Mouse (Mus musculus) hindbrain, embryonic 13.5 days (tissue): ENCODE results near the gene Usf3. TPM values are rescaled to one million over a fixed set of nuclear protein-coding genes. Genes with fewer than 3 reads are reported as not detected.

ENCODE experiments used
- ATAC-seq: fragments of 200-750 bp; cut with Nextera tagmentation; 2 replicates; pipeline ENCODE4 v1.8.0; 2017; ENCODE audit warnings: moderate TSS enrichment; ENCODE audit not compliant: low FRiP score
- H3K27ac ChIP-seq: fragments of 300-500 bp; sonication (generic); 2 replicates; pipeline ENCODE4 v1.5.1; 2015; ENCODE audit warnings: inconsistent platforms, mild to moderate bottlenecking, moderate library complexity
- H3K27me3 ChIP-seq: fragments of 300-500 bp; sonication (generic); 2 replicates; pipeline ENCODE4 v1.6.1; 2015; ENCODE audit warnings: mild to moderate bottlenecking, inconsistent platforms
- H3K36me3 ChIP-seq: fragments of 300-500 bp; sonication (generic); 2 replicates; pipeline ENCODE4 v1.6.1; 2015; ENCODE audit warnings: mild to moderate bottlenecking, inconsistent platforms
- H3K4me1 ChIP-seq: fragments of 300-500 bp; sonication (generic); replicated peaks from 2 replicates; pipeline ENCODE4 v1.6.1; 2015; ENCODE audit warnings: inconsistent platforms
- H3K4me2 ChIP-seq: fragments of 300-500 bp; sonication (generic); 2 replicates; pipeline ENCODE4 v1.6.1; 2015; ENCODE audit warnings: inconsistent platforms, mild to moderate bottlenecking, moderate library complexity
- H3K4me3 ChIP-seq: fragments of 300-500 bp; sonication (generic); 2 replicates; pipeline ENCODE4 v1.5.1; 2015; ENCODE audit warnings: mild to moderate bottlenecking, inconsistent platforms
- H3K9ac ChIP-seq: fragments of 300-500 bp; sonication (generic); 2 replicates; pipeline ENCODE4 v1.6.1; 2015; ENCODE audit warnings: mild to moderate bottlenecking, inconsistent platforms
- H3K9me3 ChIP-seq: fragments of 300-500 bp; sonication (generic); 2 replicates; pipeline ENCODE4 v1.6.1; 2016; ENCODE audit warnings: inconsistent platforms
- WGBS: fragments of 180-500 bp; shearing (Covaris S2); methylation state at CpG from one replicate; pipeline ENCODE4 v1.1.7; 2015; 5-methylcytosine and 5-hydroxymethylcytosine counted together
- polyA plus RNA-seq: library from polyadenylated mRNA; unstranded; fragments of >200 nt; fragmentation: Nextera tagmentation; extraction: Ambion mirVana; gene quantifications from 2 replicates; pipeline ENCODE4 v1.2.1, GENCODE M21; 2015

Usf3 gene
- polyA plus RNA-seq, 1 experiment from 2014 or later: 2.6 TPM

GRCm38 (mm10) chr16:44249985-44250384 lies 76.9 kb downstream of the Usf3 start:
- WGBS: 94% methylated on average over 10 of the region's 10 CpGs
- no peak for ATAC-seq
- no peak overlapping the region for H3K9ac ChIP-seq
- H3K4me3 ChIP-seq: no peak overlapping the region
- no peaks in the 10 kb centered on the region for H3K4me1 ChIP-seq
- H3K27ac ChIP-seq: no peak overlapping the region
- H3K9me3 ChIP-seq: no peaks in the 10 kb centered on the region
- H3K27me3 ChIP-seq: no peaks in the 10 kb centered on the region; the same call in 1 of the 2 replicates
- no peak overlapping the region for H3K4me2 ChIP-seq
- H3K36me3 ChIP-seq: no peaks in the 10 kb centered on the region

GRCm38 (mm10) chr16:44252735-44253134 lies 79.7 kb downstream of the Usf3 start:
- Histone ChIP-seq H3K4me1 (no peaks in the 10 kb centered on the region), H3K36me3 (no peaks in the 10 kb centered on the region), H3K9ac (no peak overlapping the region), H3K9me3 (no peaks in the 10 kb centered on the region), H3K4me2 (no peak overlapping the region), H3K27me3 (no peaks in the 10 kb centered on the region; the same call in 1 of the 2 replicates), H3K27ac (no peak overlapping the region), H3K4me3 (no peak overlapping the region)
- 94% methylated on average over 3 of the region's 3 CpGs for WGBS
- ATAC-seq: no peak

GRCm38 (mm10) chr16:44253797-44254634 lies 81.0 kb downstream of the Usf3 start:
- no peak for ATAC-seq
- Histone ChIP-seq H3K27ac (no peak overlapping the region), H3K27me3 (no peaks in the 10 kb centered on the region; the same call in 1 of the 2 replicates), H3K4me3 (no peak overlapping the region), H3K36me3 (no peaks in the 10 kb centered on the region), H3K9ac (no peak overlapping the region), H3K4me1 (no peaks in the 10 kb centered on the region), H3K4me2 (no peak overlapping the region), H3K9me3 (no peaks in the 10 kb centered on the region)
- WGBS: 79% methylated on average over 7 of the region's 7 CpGs

- Histone ChIP-seq H3K27ac (no peak overlapping the region), H3K9ac (no peak overlapping the region), H3K36me3 (no peaks in the 10 kb centered on the region), H3K9me3 (no peaks in the 10 kb centered on the region), H3K4me2 (no peak overlapping the region), H3K4me3 (no peak overlapping the region), H3K4me1 (no peaks in the 10 kb centered on the region), H3K27me3 (no peaks in the 10 kb centered on the region; the same call in 1 of the 2 replicates)
- no peak for ATAC-seq
- 84% methylated on average over 7 of the region's 7 CpGs for WGBS
Measured at GRCm38 (mm10) chr16:44254698-44255097, 81.7 kb downstream of the Usf3 start.

- H3K27me3 ChIP-seq: no peaks in the 10 kb centered on the region; the same call in 1 of the 2 replicates
- H3K9me3 ChIP-seq: no peaks in the 10 kb centered on the region
- no peak overlapping the region for H3K4me2 ChIP-seq
- no peaks in the 10 kb centered on the region for H3K4me1 ChIP-seq
- no peak overlapping the region for H3K9ac ChIP-seq
- no peak for ATAC-seq
- no peaks in the 10 kb centered on the region for H3K36me3 ChIP-seq
- H3K27ac ChIP-seq: no peak overlapping the region
- no peak overlapping the region for H3K4me3 ChIP-seq
- 93% methylated on average over 3 of the region's 3 CpGs for WGBS
Measured at GRCm38 (mm10) chr16:44257476-44257875, 84.4 kb downstream of the Usf3 start.

GRCm38 (mm10) chr16:44264916-44265315 lies 91.9 kb downstream of the Usf3 start:
- Histone ChIP-seq H3K36me3 (no peaks in the 10 kb centered on the region), H3K9me3 (no peaks in the 10 kb centered on the region), H3K4me2 (no peak overlapping the region), H3K4me3 (no peak overlapping the region), H3K27ac (no peak overlapping the region), H3K27me3 (no peaks in the 10 kb centered on the region), H3K9ac (no peak overlapping the region), H3K4me1 (no peaks in the 10 kb centered on the region)
- 45% methylated on average over 2 of the region's 2 CpGs for WGBS
- ATAC-seq: no peak

- H3K27ac ChIP-seq: no peak overlapping the region
- H3K9ac ChIP-seq: no peak overlapping the region
- H3K27me3 ChIP-seq: no peaks in the 10 kb centered on the region
- no peaks in the 10 kb centered on the region for H3K36me3 ChIP-seq
- H3K4me2 ChIP-seq: no peak overlapping the region
- no peaks in the 10 kb centered on the region for H3K4me1 ChIP-seq
- no peaks in the 10 kb centered on the region for H3K9me3 ChIP-seq
- H3K4me3 ChIP-seq: no peak overlapping the region
- 85% methylated on average over 6 of the region's 6 CpGs for WGBS
- ATAC-seq: no peak
Measured at GRCm38 (mm10) chr16:44265562-44265961, 92.5 kb downstream of the Usf3 start.

- no peaks in the 10 kb centered on the region for H3K27me3 ChIP-seq
- H3K36me3 ChIP-seq: no peaks in the 10 kb centered on the region
- no peaks in the 10 kb centered on the region for H3K9me3 ChIP-seq
- ATAC-seq: no peak
- no peak overlapping the region for H3K9ac ChIP-seq
- H3K4me3 ChIP-seq: no peak overlapping the region
- no peak overlapping the region for H3K4me2 ChIP-seq
- 92% methylated on average over 7 of the region's 7 CpGs for WGBS
- no peak overlapping the region for H3K27ac ChIP-seq
- H3K4me1 ChIP-seq: no peaks in the 10 kb centered on the region
Measured at GRCm38 (mm10) chr16:44268541-44269215, 95.6 kb downstream of the Usf3 start.

GRCm38 (mm10) chr16:44269578-44269977 lies 96.5 kb downstream of the Usf3 start:
- no peaks in the 10 kb centered on the region for H3K9me3 ChIP-seq
- H3K4me2 ChIP-seq: no peak overlapping the region
- WGBS: 85% methylated on average over 6 of the region's 6 CpGs

GRCm38 (mm10) chr16:44270606-44271005 lies 97.6 kb downstream of the Usf3 start:
- Histone ChIP-seq H3K36me3 (no peaks in the 10 kb centered on the region), H3K27me3 (no peaks in the 10 kb centered on the region), H3K4me2 (no peak overlapping the region), H3K4me3 (no peak overlapping the region), H3K4me1 (no peaks in the 10 kb centered on the region), H3K9me3 (no peaks in the 10 kb centered on the region), H3K27ac (no peak overlapping the region), H3K9ac (no peak overlapping the region)
- ATAC-seq: no peak
- WGBS: 84% methylated on average over 5 of the region's 5 CpGs

More at GRCm38 (mm10) chr16:44269578-44269977, 96.5 kb downstream of the Usf3 start:
- Histone ChIP-seq H3K36me3 (no peaks in the 10 kb centered on the region), H3K27ac (no peak overlapping the region), H3K27me3 (no peaks in the 10 kb centered on the region), H3K9ac (no peak overlapping the region), H3K4me1 (no peaks in the 10 kb centered on the region), H3K4me3 (no peak overlapping the region)
- ATAC-seq: no peak

GRCm38 (mm10) chr16:44271371-44272038 lies 98.5 kb downstream of the Usf3 start:
- Histone ChIP-seq H3K36me3 (no peaks in the 10 kb centered on the region), H3K4me3 (no peak overlapping the region), H3K27me3 (no peaks in the 10 kb centered on the region), H3K9ac (no peak overlapping the region), H3K9me3 (no peaks in the 10 kb centered on the region), H3K4me1 (no peaks in the 10 kb centered on the region), H3K27ac (no peak overlapping the region), H3K4me2 (no peak overlapping the region)
- WGBS: 71% methylated on average over 9 of the region's 9 CpGs
- no peak for ATAC-seq
